Mouse (Mus musculus) CH12.LX (cell line): Measurements from ENCODE around the gene Pdzd8. TPM values are rescaled to one million over a fixed set of nuclear protein-coding genes. Genes with fewer than 3 reads are reported as not detected.

Experiments used
- DNase-seq: peaks from one replicate; pipeline ENCODE4 v3.0.0-alpha.2; 2013; ENCODE audit errors: extremely low read depth
- H3K27ac ChIP-seq: 2 replicates; pipeline ENCODE4 v1.5.1; 2012; ENCODE audit warnings: low read depth, mild to moderate bottlenecking, control low read depth, moderate library complexity; ENCODE audit not compliant: insufficient read depth
- H3K27me3 ChIP-seq: replicated peaks from 2 replicates; pipeline ENCODE3; 2012; ENCODE audit warnings: inconsistent platforms
- H3K36me3 ChIP-seq, 2 experiments: replicated peaks in 1 of 2; 2 replicates each; pipeline versions ENCODE3 to v1.6.1; 2012; ENCODE audit warnings: inconsistent platforms in 1 of 2, low read length in 1 of 2, mild to moderate bottlenecking in 1 of 2, mixed read lengths in 1 of 2, moderate library complexity in 1 of 2; ENCODE audit not compliant: control insufficient read depth in 1 of 2, insufficient read depth in 1 of 2
- H3K4me1 ChIP-seq, 2 experiments: 2 replicates each; pipeline ENCODE4 v1.6.1; 2012; ENCODE audit warnings: inconsistent platforms in 1 of 2, moderate library complexity in 1 of 2; ENCODE audit not compliant: insufficient read depth in 2 of 2, control insufficient read depth in 1 of 2
- H3K4me2 ChIP-seq: 2 replicates; pipeline ENCODE4 v1.6.1; 2012; ENCODE audit warnings: low read depth, mild to moderate bottlenecking, control low read depth; ENCODE audit not compliant: poor library complexity, insufficient read depth, severe bottlenecking
- H3K4me3 ChIP-seq, 3 experiments: fragments of 150-350 bp in 1 of 3; sonication (generic) in 1 of 3; replicated peaks in 1 of 3; 2 replicates each; pipeline versions ENCODE3 to v1.5.1; 2011 to 2012; ENCODE audit warnings: low read depth in 2 of 3, low read length in 2 of 3, mild to moderate bottlenecking in 2 of 3, moderate library complexity in 2 of 3, control low read depth in 1 of 3, improper control_type of control experiment in 1 of 3, inconsistent platforms in 1 of 3, mixed read lengths in 1 of 3; ENCODE audit not compliant: poor library complexity in 1 of 3
- H3K79me2 ChIP-seq: replicated peaks from 2 replicates; pipeline ENCODE4 v1.6.1; 2012; ENCODE audit warnings: mild to moderate bottlenecking, moderate library complexity; ENCODE audit not compliant: control insufficient read depth, poor library complexity, insufficient read depth, severe bottlenecking; ENCODE audit errors: extremely low read depth
- H3K9ac ChIP-seq: 2 replicates; pipeline ENCODE4 v1.6.1; 2012; ENCODE audit warnings: low read depth, mild to moderate bottlenecking, control low read depth, moderate library complexity; ENCODE audit not compliant: insufficient read depth
- H3K9me3 ChIP-seq: replicated peaks from 2 replicates; pipeline ENCODE3; 2012; ENCODE audit warnings: low read length, inconsistent platforms, mixed read lengths
- BHLHE40 ChIP-seq: IDR thresholded peaks from 2 replicates; pipeline ENCODE4 v1.6.1; 2011; ENCODE audit warnings: mild to moderate bottlenecking, low read depth, low read length, improper control_type of control experiment
- CTCF ChIP-seq, 2 experiments: IDR thresholded peaks in 1 of 2; conservative IDR thresholded peaks in 1 of 2; 2 replicates each; pipeline ENCODE4 v1.5.1; 2011 to 2012; ENCODE audit warnings: low read depth in 2 of 2, low read length in 2 of 2, improper control_type of control experiment in 1 of 2, inconsistent platforms in 1 of 2, mild to moderate bottlenecking in 1 of 2, moderate library complexity in 1 of 2
- ELF1 ChIP-seq: IDR thresholded peaks from 2 replicates; pipeline ENCODE4 v1.6.1; 2014; ENCODE audit warnings: low read depth, mild to moderate bottlenecking, inconsistent platforms, low read length, improper control_type of control experiment
- ETS1 ChIP-seq: conservative IDR thresholded peaks from 2 replicates; pipeline ENCODE4 v1.6.1; 2012; ENCODE audit warnings: low read depth, mild to moderate bottlenecking, inconsistent platforms, low read length, improper control_type of control experiment, moderate library complexity
- JUND ChIP-seq: conservative IDR thresholded peaks from 2 replicates; pipeline ENCODE4 v1.6.1; 2011; ENCODE audit warnings: low read depth, low read length, improper control_type of control experiment
- KAT2A ChIP-seq: IDR thresholded peaks from 2 replicates; pipeline ENCODE4 v1.6.1; 2012; ENCODE audit warnings: low read length, improper control_type of control experiment, inconsistent platforms; ENCODE audit not compliant: insufficient replicate concordance
- MAFK ChIP-seq: IDR thresholded peaks from 2 replicates; pipeline ENCODE4 v1.6.1; 2011; ENCODE audit warnings: low read length, improper control_type of control experiment; ENCODE audit not compliant: insufficient replicate concordance
- MAX ChIP-seq: IDR thresholded peaks from 2 replicates; pipeline ENCODE4 v1.6.1; 2011; ENCODE audit warnings: low read length, improper control_type of control experiment
- NELFE ChIP-seq: IDR thresholded peaks from 2 replicates; pipeline ENCODE4 v1.6.1; 2011; ENCODE audit warnings: low read depth, low read length, improper control_type of control experiment
- PAX5 ChIP-seq: IDR thresholded peaks from 2 replicates; pipeline ENCODE4 v1.6.1; 2012; ENCODE audit warnings: low read length, inconsistent platforms, mixed read lengths
- POLR2A ChIP-seq: IDR thresholded peaks from 2 replicates; pipeline ENCODE4 v1.6.1; 2011; ENCODE audit warnings: low read depth, mild to moderate bottlenecking, improper control_type of control experiment, low read length
- POLR2AphosphoS2 ChIP-seq: IDR thresholded peaks from 2 replicates; pipeline ENCODE4 v1.6.1; 2011; ENCODE audit warnings: low read depth, low read length, improper control_type of control experiment
- RAD21 ChIP-seq: IDR thresholded peaks from 2 replicates; pipeline ENCODE4 v1.6.1; 2011; ENCODE audit warnings: low read depth, mild to moderate bottlenecking, low read length, improper control_type of control experiment, moderate library complexity
- SMC3 ChIP-seq: IDR thresholded peaks from 2 replicates; pipeline ENCODE4 v1.6.1; 2011; ENCODE audit warnings: low read depth, low read length, improper control_type of control experiment
- TCF12 ChIP-seq: IDR thresholded peaks from 2 replicates; pipeline ENCODE4 v1.6.1; 2014; ENCODE audit warnings: low read depth, mild to moderate bottlenecking, inconsistent platforms, low read length, improper control_type of control experiment
- ZKSCAN1 ChIP-seq: IDR thresholded peaks from 2 replicates; pipeline ENCODE4 v1.6.1; 2012; ENCODE audit warnings: low read depth, inconsistent platforms, low read length, improper control_type of control experiment, borderline replicate concordance
- ZNF384 ChIP-seq: IDR thresholded peaks from 2 replicates; pipeline ENCODE4 v1.6.1; 2012; ENCODE audit warnings: low read depth, low read length, improper control_type of control experiment, inconsistent platforms
- dilution Hi-C: fragments of 300-500 bp; cut with MboI; formaldehyde crosslinking; loops from 2 replicates; pipeline ENCODE4 v1.14.3; 2020; ENCODE audit warnings: low sequenced_read_pairs; ENCODE audit not compliant: extremely low pct_unique_long_range_greater_than_20kb, extremely low pct_ligation_motif_present
- in situ Hi-C: fragments of 300-500 bp; cut with MboI; formaldehyde crosslinking; loops from 3 replicates; pipeline ENCODE4 v1.14.3; 2019; ENCODE audit warnings: low sequenced_read_pairs, low pct_ligation_motif_present, low pct_unique_long_range_greater_than_20kb, mixed read lengths
- polyA plus RNA-seq: library from polyadenylated mRNA; unstranded; fragments of >175 nt; gene quantifications from 2 replicates; pipeline ENCODE4 v1.2.1, GENCODE M21; 2012; ENCODE audit warnings: low read depth; ENCODE audit not compliant: insufficient read length
- total RNA-seq, 2 experiments: library from RNA; depleted of rRNA; stranded (reverse); fragments of 300-350 nt in 1 of 2; fragments of >200 nt in 1 of 2; gene quantifications; 2 replicates each; pipeline ENCODE4 v1.2.3; 2012 to 2014

The Pdzd8 gene
- total and polyA plus RNA-seq, 3 experiments = 14.5 to 22.8 (median 20.2) TPM

DNA sequence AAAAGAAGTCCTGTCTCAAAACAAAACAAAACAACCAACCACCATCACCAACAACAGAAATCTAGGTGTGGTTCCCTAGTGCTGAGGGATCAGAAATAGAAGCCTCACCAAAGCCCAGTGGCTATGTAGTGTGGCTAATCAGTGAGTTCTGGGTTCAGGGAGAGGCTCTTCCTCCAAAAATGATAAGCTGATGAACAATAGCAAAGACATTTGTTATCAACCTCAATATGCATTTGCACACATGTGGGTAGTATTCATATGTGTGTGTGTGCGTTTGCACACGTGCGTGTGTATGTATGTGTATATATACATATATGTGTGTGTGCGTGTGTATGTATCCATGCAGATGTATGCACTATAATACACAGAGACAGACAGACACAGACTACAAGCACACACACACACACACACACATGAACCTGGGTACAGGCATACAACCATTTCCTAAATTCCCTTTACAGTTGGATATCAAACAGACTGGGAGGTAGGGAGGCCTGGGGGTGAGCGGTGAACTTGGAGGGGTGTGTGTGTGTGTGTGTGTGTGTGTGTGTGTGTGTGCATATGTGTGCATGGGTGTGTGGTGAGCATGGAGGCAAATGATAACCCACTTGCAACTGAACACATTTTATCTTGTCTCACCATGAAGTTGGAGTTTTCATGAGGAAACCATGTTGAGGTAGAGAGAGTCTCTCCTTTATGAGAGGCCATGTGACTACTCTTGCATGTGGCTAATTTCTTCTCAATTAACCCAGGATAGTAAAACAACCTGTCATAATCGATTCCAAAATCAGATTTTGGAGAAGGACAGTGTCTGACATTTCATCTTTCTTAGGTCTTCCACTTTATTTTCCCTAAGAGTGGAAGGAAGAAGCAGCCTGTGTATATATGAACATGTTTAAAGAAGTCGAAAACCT, 39.3 kb upstream of the Pdzd8 start:
- Histone ChIP-seq H3K4me2 (no peak overlapping the region), H3K36me3 (no peaks in the 10 kb centered on the region), H3K79me2 (no peaks in the 10 kb centered on the region), H3K27me3 (no peaks in the 10 kb centered on the region), H3K9ac (no peak overlapping the region), H3K9me3 (no peaks in the 10 kb centered on the region), H3K4me1 (peaks cover 7 to 33% of the 10 kb centered on the region in 2 experiments), H3K27ac (no peak overlapping the region), H3K4me3 (no peak overlapping the region)
- in situ Hi-C loops = no loop called here
- no peak for DNase-seq
- TF ChIP-seq BHLHE40 (no peak), KAT2A (no peak), MAX (no peak), POLR2A (no peak), ETS1 (no peak), ZNF384 (no peak), MAFK (no peak), POLR2AphosphoS2 (no peak), PAX5 (no peak)
- dilution Hi-C loops = no loop called here

GRCm38 (mm10) chr19:59382416-59382917, 36.9 kb upstream of the Pdzd8 start:
- no peaks in the 10 kb centered on the region for H3K9me3 ChIP-seq
- no peak for DNase-seq
- no peaks in the 10 kb centered on the region for H3K36me3 ChIP-seq

More at GRCm38 (mm10) chr19:59382416-59382917, 36.9 kb upstream of the Pdzd8 start:
- Histone ChIP-seq H3K4me1 (peaks cover 5 to 21% of the 10 kb centered on the region in 2 experiments; a peak in 3 of 4 replicates), H3K4me2 (no peak overlapping the region), H3K4me3 (no peak overlapping the region), H3K27me3 (no peaks in the 10 kb centered on the region), H3K79me2 (no peaks in the 10 kb centered on the region), H3K9ac (no peak overlapping the region), H3K27ac (no peak overlapping the region)
- dilution Hi-C loops = no loop called here
- TF ChIP-seq CTCF (conservative IDR thresholded peaks at IDR 0.05 in 1 of 2, IDR thresholded peaks at IDR 0.05 in 1 of 2; ENCODE audit: low read depth in 2 of 2, low read length in 2 of 2) = peak in 1 of 2 experiments; percentile 58; a peak in 2 of 4 replicates
- TF ChIP-seq SMC3 = peak; percentile 12; the same call in 1 of the 2 replicates
- no peak for TF ChIP-seq NELFE
- no peak for TF ChIP-seq TCF12
- no peak for TF ChIP-seq ETS1
- TF ChIP-seq JUND = no peak
- TF ChIP-seq MAX = no peak
- TF ChIP-seq RAD21 = peak; percentile 48
- TF ChIP-seq ZKSCAN1 = no peak
- no peak for TF ChIP-seq ELF1
- in situ Hi-C loops = no loop called here
